Comparison of ENCODE assay signal across 8 mouse cellular contexts in genomic region chr5:150665132-150665954, GRCm38 (mm10). TPM values are rescaled to one million over a fixed set of nuclear protein-coding genes. Genes with fewer than 3 reads are reported as not detected.
A peak's percentile ranks its signal among the peaks of the same experiment; 100 is the strongest.
DNase-seq lines count a peak whose midpoint lies in the region; ATAC-seq and TF ChIP-seq lines count a peak whose summit lies in the region.

No protein-coding gene starts in this region.

- TF ChIP-seq EP300 in heart, postnatal 0 days (IDR thresholded peaks at IDR 0.05; ENCODE audit: low read depth), result peak; percentile 84

- under 1% methylated on average over 52 of the region's 52 CpGs for WGBS in forebrain, embryonic 12.5 days
- WGBS in heart, postnatal 0 days, result under 1% methylated on average over 52 of the region's 52 CpGs
- under 1% methylated on average over 52 of the region's 52 CpGs for WGBS in liver, embryonic 16.5 days (ENCODE audit: insufficient replicate concordance)
- WGBS in neural tube, embryonic 13.5 days, result under 1% methylated on average over 52 of the region's 52 CpGs

- H3K4me3 ChIP-seq in E14TG2a.4 (replicated peaks; ENCODE audit: low read length), result peak overlapping the region; percentile 99
- peak overlapping the region; percentile 98 for H3K4me3 ChIP-seq in forebrain, embryonic 12.5 days (replicated peaks)
- peak overlapping the region; percentile 92 for H3K4me3 ChIP-seq in heart, postnatal 0 days (ENCODE audit: low read depth, low read length)
- peak overlapping the region; percentile 97 for H3K4me3 ChIP-seq in liver, embryonic 16.5 days (ENCODE audit: low read depth, low read length)
- peak overlapping the region; percentile 100 for H3K4me3 ChIP-seq in neural tube, embryonic 13.5 days
- H3K4me3 ChIP-seq in testis, adult 2 months (ENCODE audit: control insufficient read depth, low read depth, low read length), result peak overlapping the region; percentile 88

- H3K27ac ChIP-seq in forebrain, embryonic 12.5 days, result peak overlapping the region; percentile 90
- peak overlapping the region; percentile 99 for H3K27ac ChIP-seq in heart, postnatal 0 days (ENCODE audit: low read depth)
- peak overlapping the region; percentile 96 for H3K27ac ChIP-seq in liver, embryonic 16.5 days (ENCODE audit: low read length)
- H3K27ac ChIP-seq in neural tube, embryonic 13.5 days (replicated peaks), result peak overlapping the region; percentile 93
- H3K27ac ChIP-seq in testis, adult 2 months (ENCODE audit: control insufficient read depth, insufficient read depth, low read depth, low read length), result peak overlapping the region; percentile 78

- peak; percentile 98 for ATAC-seq in forebrain, embryonic 12.5 days (ENCODE audit: low FRiP score)
- ATAC-seq in heart, postnatal 0 days (ENCODE audit: insufficient read depth, low read depth), result peak; percentile 98
- ATAC-seq in liver, embryonic 16.5 days (ENCODE audit: low read depth), result peak; percentile 97
- ATAC-seq in neural tube, embryonic 13.5 days (ENCODE audit: low read depth), result peak; percentile 99

- H3K9me3 ChIP-seq in E14TG2a.4 (ENCODE audit: low read length), result no peaks in the 10 kb centered on the region
- no peaks in the 10 kb centered on the region for H3K9me3 ChIP-seq in forebrain, embryonic 12.5 days
- no peaks in the 10 kb centered on the region for H3K9me3 ChIP-seq in heart, postnatal 0 days (replicated peaks; ENCODE audit: control insufficient read depth, low read length)
- H3K9me3 ChIP-seq in liver, embryonic 16.5 days (replicated peaks; ENCODE audit: control insufficient read depth, low read length), result no peaks in the 10 kb centered on the region
- no peaks in the 10 kb centered on the region for H3K9me3 ChIP-seq in neural tube, embryonic 13.5 days

- H3K36me3 ChIP-seq in E14TG2a.4 (ENCODE audit: insufficient read depth, low read length), result peaks cover 26% of the 10 kb centered on the region
- peaks cover 18% of the 10 kb centered on the region for H3K36me3 ChIP-seq in forebrain, embryonic 12.5 days (replicated peaks)
- H3K36me3 ChIP-seq in heart, postnatal 0 days (replicated peaks; ENCODE audit: control insufficient read depth, insufficient read depth, low read length), result peaks cover 12% of the 10 kb centered on the region; the same call in 1 of the 2 replicates
- peaks cover 14% of the 10 kb centered on the region for H3K36me3 ChIP-seq in liver, embryonic 16.5 days (ENCODE audit: control insufficient read depth, insufficient read depth)
- H3K36me3 ChIP-seq in neural tube, embryonic 13.5 days, result peaks cover 18% of the 10 kb centered on the region
- H3K36me3 ChIP-seq in testis, adult 2 months (ENCODE audit: control insufficient read depth, insufficient read depth, low read length), result peaks cover 3% of the 10 kb centered on the region

- peaks cover 36% of the 10 kb centered on the region for H3K4me1 ChIP-seq in E14TG2a.4 (replicated peaks; ENCODE audit: low read depth, low read length)
- H3K4me1 ChIP-seq in forebrain, embryonic 12.5 days, result peaks cover 16% of the 10 kb centered on the region
- peaks cover 19% of the 10 kb centered on the region for H3K4me1 ChIP-seq in heart, postnatal 0 days (ENCODE audit: control insufficient read depth, insufficient read depth)
- peaks cover 18% of the 10 kb centered on the region for H3K4me1 ChIP-seq in liver, embryonic 16.5 days (ENCODE audit: control insufficient read depth, low read depth, low read length)
- peaks cover 35% of the 10 kb centered on the region for H3K4me1 ChIP-seq in neural tube, embryonic 13.5 days (replicated peaks)
- H3K4me1 ChIP-seq in testis, adult 2 months (ENCODE audit: control insufficient read depth, insufficient read depth, low read length), result no peaks in the 10 kb centered on the region

- peak; percentile 68 for TF ChIP-seq POLR2A in testis, adult 2 months (IDR thresholded peaks at IDR 0.05; ENCODE audit: control insufficient read depth, low read depth, low read length)

- no peaks in the 10 kb centered on the region for H3K27me3 ChIP-seq in E14TG2a.4 (ENCODE audit: insufficient read depth, low read length)
- H3K27me3 ChIP-seq in forebrain, embryonic 12.5 days, result no peaks in the 10 kb centered on the region
- no peaks in the 10 kb centered on the region for H3K27me3 ChIP-seq in heart, postnatal 0 days (ENCODE audit: control insufficient read depth, insufficient read depth, low read length)
- no peaks in the 10 kb centered on the region for H3K27me3 ChIP-seq in liver, embryonic 16.5 days (ENCODE audit: control insufficient read depth, insufficient read depth, low read depth, low read length)
- H3K27me3 ChIP-seq in neural tube, embryonic 13.5 days, result no peaks in the 10 kb centered on the region
- H3K27me3 ChIP-seq in testis, adult 2 months (ENCODE audit: control insufficient read depth, insufficient read depth, low read length), result no peaks in the 10 kb centered on the region

- peak overlapping the region; percentile 69 for H3K4me2 ChIP-seq in forebrain, embryonic 12.5 days
- peak overlapping the region; percentile 74 for H3K4me2 ChIP-seq in heart, postnatal 0 days (ENCODE audit: low read depth, low read length)
- peak overlapping the region; percentile 75 for H3K4me2 ChIP-seq in liver, embryonic 16.5 days (ENCODE audit: low read depth, low read length)
- H3K4me2 ChIP-seq in neural tube, embryonic 13.5 days, result peak overlapping the region; percentile 84

- peak; percentile 59 for TF ChIP-seq CTCF in E14TG2a.4 (conservative IDR thresholded peaks at IDR 0.05; ENCODE audit: low read length)
- peak; percentile 92 for TF ChIP-seq CTCF in heart, postnatal 0 days (IDR thresholded peaks at IDR 0.05; ENCODE audit: low read depth)
- TF ChIP-seq CTCF in testis, adult 2 months (IDR thresholded peaks at IDR 0.05; ENCODE audit: control insufficient read depth, insufficient read depth, insufficient replicate concordance, low read depth, low read length), result peak; percentile 57; the same call in 1 of the 2 replicates

- peak; percentile 96 for DNase-seq in c-Kit-positive CD71-positive TER-119-positive erythroid progenitor cells, embryonic 14.5 days (ENCODE audit: low spot score)
- peak; percentile 100 for DNase-seq in heart, postnatal 0 days (ENCODE audit: low spot score)
- DNase-seq in kidney, postnatal 4 days, result peak; percentile 96 to 97

- H3K9ac ChIP-seq in forebrain, embryonic 12.5 days, result peak overlapping the region; percentile 93
- peak overlapping the region; percentile 88 for H3K9ac ChIP-seq in heart, postnatal 0 days (replicated peaks; ENCODE audit: low read depth, low read length)
- H3K9ac ChIP-seq in liver, embryonic 16.5 days (ENCODE audit: low read depth, low read length), result peak overlapping the region; percentile 96
- H3K9ac ChIP-seq in neural tube, embryonic 13.5 days, result peak overlapping the region; percentile 95

RNA-seq across cellular contexts. Expression of gene N4bp2l2, which starts 0.6 kb away (rescaled TPM):
- polyA plus RNA-seq in forebrain, embryonic 12.5 days (2016; fragmentation: Nextera tagmentation; extraction: Ambion mirVana), result 34.6 and 39.4 TPM in 2 replicates
- 27.9 and 54.3 TPM in 2 replicates for total RNA-seq in heart, postnatal 0 days (2014; rRNA removed; ENCODE audit: low replicate concordance)
- 24.0 and 26.9 TPM in 2 replicates for polyA plus RNA-seq in heart, postnatal 0 days (2015; fragmentation: Nextera tagmentation; extraction: Ambion mirVana)
- 17.1 and 17.4 TPM in 2 replicates for polyA plus RNA-seq in liver, embryonic 16.5 days (2015; fragmentation: Nextera tagmentation; extraction: Ambion mirVana)
- polyA plus RNA-seq in neural tube, embryonic 13.5 days (2015; fragmentation: Nextera tagmentation; extraction: Ambion mirVana), result 32.6 and 38.6 TPM in 2 replicates
- 18.9 and 20.0 TPM in 2 replicates for polyA plus RNA-seq in testis, adult 2 months (2012; rRNA removed)

RNA-seq across cellular contexts. Expression of gene Pds5b, which starts 8.2 kb away (rescaled TPM):
- polyA plus RNA-seq in forebrain, embryonic 12.5 days (2016; fragmentation: Nextera tagmentation; extraction: Ambion mirVana), result 46.2 and 47.4 TPM in 2 replicates
- total RNA-seq in heart, postnatal 0 days (2014; rRNA removed; ENCODE audit: low replicate concordance), result 16.3 and 24.2 TPM in 2 replicates
- polyA plus RNA-seq in heart, postnatal 0 days (2015; fragmentation: Nextera tagmentation; extraction: Ambion mirVana), result 8.0 and 8.1 TPM in 2 replicates
- polyA plus RNA-seq in liver, embryonic 16.5 days (2015; fragmentation: Nextera tagmentation; extraction: Ambion mirVana), result 8.5 and 9.2 TPM in 2 replicates
- 28.7 and 30.9 TPM in 2 replicates for polyA plus RNA-seq in neural tube, embryonic 13.5 days (2015; fragmentation: Nextera tagmentation; extraction: Ambion mirVana)
- polyA plus RNA-seq in testis, adult 2 months (2012; rRNA removed), result 4.9 and 5.6 TPM in 2 replicates

Comparison
In these comparisons a context has a peak if more than half of its experiments do, and no peak if none do; other contexts are left out.
1. Peak in every context shown above with its lines: DNase-seq, ATAC-seq, H3K4me3 ChIP-seq and H3K27ac ChIP-seq.